Mouse (Mus musculus): ENCODE data around the gene Syf2.

Gene Syf2

GRCm38 (mm10) chr4:134968605-134968976 is 37.9 kb downstream of the Syf2 start:
- DNase-seq (ENCODE audit: low spot score in 2 of 2): no peak

GRCm38 (mm10) chr4:134975261-134975928 is 44.7 kb downstream of the Syf2 start:
- DNase-seq (ENCODE audit: low spot score in 2 of 2): no peak

DNA sequence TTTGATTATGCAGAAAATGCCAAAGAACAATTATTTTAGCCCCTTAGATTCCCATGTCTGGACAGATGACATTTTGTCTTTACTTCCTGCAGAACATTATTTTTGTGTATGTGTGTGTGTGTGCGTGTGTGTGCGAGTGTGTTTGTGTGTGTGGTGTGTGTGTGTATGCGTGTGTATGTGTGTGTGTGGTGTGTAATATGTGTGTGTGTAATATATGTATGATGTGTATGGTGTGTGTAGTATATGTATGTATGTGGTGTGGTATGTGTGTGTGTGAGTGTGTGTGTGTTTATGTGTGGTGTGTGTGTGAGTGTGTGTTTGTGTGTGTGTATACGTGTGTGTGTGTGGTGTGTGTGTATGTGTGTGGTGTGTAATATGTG is 45.2 kb downstream of the Syf2 start:
- DNase-seq (ENCODE audit: low spot score in 2 of 2): no peak

DNA sequence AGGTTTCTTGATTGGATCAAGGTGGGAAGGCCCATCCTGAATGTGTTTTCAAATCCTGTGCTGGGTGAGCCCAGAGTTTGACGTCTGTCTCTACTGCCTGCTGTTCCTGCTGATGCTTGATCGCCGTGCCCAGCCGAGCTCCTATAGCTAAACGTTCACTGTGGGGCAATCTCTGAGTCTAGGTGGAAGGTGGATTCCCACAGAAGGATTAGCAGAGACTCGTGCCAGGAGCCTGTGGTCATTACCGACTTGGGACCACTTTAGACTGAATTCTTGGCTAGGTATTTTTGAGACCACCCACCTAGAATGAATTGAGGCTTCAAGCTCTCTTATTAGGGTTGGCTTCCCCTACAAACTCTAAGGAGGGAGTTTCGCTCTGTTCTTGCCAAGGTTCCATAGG is 48.2 kb downstream of the Syf2 start:
- no peak for DNase-seq (ENCODE audit: low spot score in 2 of 2)

- no peak for DNase-seq (ENCODE audit: low spot score in 2 of 2)
These were observed 51.3 kb downstream of the Syf2 start for GRCm38 (mm10) chr4:134981959-134982431.

DNA sequence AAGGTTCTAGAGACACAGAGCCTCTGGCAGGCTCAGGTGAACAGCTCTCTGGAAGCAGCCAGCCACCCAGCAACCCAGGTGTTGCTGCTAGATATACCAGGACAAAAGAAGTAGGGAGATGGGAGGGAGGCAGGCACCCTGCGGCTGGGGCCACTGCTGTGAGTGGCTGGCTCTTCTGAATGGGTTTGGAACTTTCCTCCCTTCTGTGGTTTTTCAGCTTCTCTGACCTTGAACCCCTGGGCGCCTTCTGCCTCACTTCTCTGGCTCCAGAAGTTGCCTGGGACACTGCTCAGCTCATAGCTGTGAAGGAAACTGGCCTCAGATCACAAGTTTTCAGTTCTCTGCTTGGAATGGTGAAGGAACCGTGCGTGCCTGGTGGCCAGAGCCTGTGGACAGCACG is 52.4 kb downstream of the Syf2 start:
- DNase-seq (ENCODE audit: low spot score in 2 of 2): no peak

- no peak for DNase-seq (ENCODE audit: low spot score in 2 of 2)
These were observed 53.9 kb downstream of the Syf2 start for GRCm38 (mm10) chr4:134984555-134984954.

DNA sequence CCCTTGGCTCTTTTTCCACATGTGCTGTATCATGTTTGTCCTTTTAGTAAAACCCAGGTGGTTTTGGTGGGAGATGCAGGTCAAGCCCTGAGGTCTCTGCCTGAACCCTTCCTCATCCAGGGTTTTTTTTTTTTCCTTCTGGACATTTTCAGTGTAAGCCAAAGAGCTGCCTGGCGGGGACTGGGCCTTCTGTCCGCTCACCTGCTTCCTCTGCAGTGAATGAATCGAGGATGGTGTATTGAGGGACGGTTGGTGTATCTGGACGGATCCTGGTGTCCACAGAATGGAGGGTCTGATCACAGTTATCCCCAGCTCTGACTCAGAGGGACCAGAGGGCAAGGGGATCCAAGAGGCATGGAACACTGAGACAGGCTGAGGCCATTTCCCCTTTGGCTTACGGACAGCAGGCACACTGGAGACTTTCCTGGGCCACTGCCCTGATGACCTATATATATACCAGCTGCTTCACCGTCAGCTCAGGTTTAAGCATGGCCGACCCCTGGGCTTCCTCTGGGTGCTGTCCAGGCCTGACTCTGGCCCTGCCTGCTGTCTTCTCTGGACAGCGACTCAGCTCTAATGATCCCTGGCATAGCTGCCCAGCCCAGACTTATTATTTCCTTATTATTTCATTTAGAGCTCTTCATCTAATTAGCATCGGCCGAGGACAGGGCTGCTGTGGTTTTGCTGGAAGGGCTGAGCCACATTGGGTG is 55.1 kb downstream of the Syf2 start:
- DNase-seq (ENCODE audit: low spot score in 2 of 2): no peak

DNA sequence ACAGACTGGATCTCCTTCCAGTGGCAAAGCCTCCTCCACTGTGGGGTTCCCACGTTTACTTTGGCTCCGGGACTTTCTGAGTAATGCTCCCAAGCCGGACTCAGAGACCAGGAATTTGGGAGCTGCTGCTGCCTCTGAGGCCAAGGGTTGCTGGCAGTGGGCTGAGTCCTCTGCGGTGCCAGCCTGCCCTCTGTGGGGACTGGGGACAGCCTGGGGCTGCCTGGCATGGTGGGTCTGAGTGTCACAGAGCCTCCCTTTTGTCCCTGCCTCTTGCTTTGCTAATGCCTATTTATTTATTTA is 55.6 kb downstream of the Syf2 start:
- no peak for DNase-seq (ENCODE audit: low spot score in 2 of 2)

GRCm38 (mm10) chr4:134986963-134987362 is 56.3 kb downstream of the Syf2 start:
- DNase-seq (ENCODE audit: low spot score in 2 of 2): no peak
